Comparison of ENCODE assay signal across 8 mouse cellular contexts in the genomic region with DNA sequence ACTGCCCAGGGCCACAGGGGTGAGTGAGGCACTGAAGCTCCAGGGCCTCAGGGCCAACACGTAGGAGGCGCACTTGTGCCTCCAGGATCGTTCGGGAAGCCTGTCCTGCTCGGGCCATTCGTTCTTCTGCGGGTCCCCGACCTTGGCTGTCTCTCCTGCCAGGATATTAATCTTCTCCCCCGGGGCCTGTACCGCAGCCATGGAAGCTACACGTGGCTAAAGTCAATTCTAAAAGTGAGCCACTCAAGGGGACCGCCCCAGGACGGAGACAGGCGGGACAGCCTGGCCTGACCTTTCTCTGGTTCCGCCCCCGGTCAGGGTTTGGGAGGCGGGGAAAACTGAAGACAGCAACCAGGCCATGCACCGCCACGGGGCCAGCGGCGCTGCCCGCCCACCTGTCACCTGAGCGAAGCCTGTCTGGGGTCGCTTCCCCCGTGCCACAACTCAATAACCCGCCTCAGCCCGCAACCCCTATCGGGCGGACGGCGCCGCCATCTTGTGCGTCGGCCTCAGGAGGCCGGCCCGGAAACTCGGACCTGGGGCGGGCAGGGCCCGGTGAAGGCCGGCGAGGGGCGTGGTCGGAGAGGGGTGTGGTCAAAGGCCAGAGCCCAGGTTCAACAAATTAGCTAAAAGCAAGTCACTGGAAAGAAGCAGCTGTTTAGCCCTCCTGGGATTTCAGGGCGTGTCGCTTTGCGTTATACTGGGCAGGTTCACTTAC. TPM values are rescaled to one million over a fixed set of nuclear protein-coding genes. Genes with fewer than 3 reads are reported as not detected.
DNase-seq lines count a peak whose midpoint lies in the region; ATAC-seq and TF ChIP-seq lines count a peak whose summit lies in the region.

A gene (minus strand): TSS at position 522 of the 718 bp plus-strand sequence.

- peak within 1 kb of the TSS; percentile 57 for H3K4me3 ChIP-seq in forebrain, embryonic 15.5 days
- H3K4me3 ChIP-seq in lung, embryonic 14.5 days (ENCODE audit: low read depth, low read length) = peak within 1 kb of the TSS; percentile 87

- no peak for ATAC-seq in forebrain, embryonic 15.5 days (replicated peaks)
- ATAC-seq in lung, embryonic 14.5 days (ENCODE audit: insufficient read depth) = peak; percentile 78
- peak; percentile 58 for ATAC-seq in neutrophil, adult 5-6 weeks (ENCODE audit: extremely low read depth, insufficient number of reproducible peaks, low FRiP score, poor library complexity, severe bottlenecking)

- H3K4me2 ChIP-seq in forebrain, embryonic 15.5 days (replicated peaks) = peak within 1 kb of the TSS; percentile 66
- peak within 1 kb of the TSS; percentile 96 for H3K4me2 ChIP-seq in lung, embryonic 14.5 days

- H3K9ac ChIP-seq in forebrain, embryonic 15.5 days (replicated peaks) = peak within 1 kb of the TSS; percentile 61
- H3K9ac ChIP-seq in lung, embryonic 14.5 days = peak within 1 kb of the TSS; percentile 83

- 0 out of 2 replicates have a peak, but pooled peaks cover 2% of the 10 kb centered on the region for H3K36me3 ChIP-seq in forebrain, embryonic 15.5 days
- H3K36me3 ChIP-seq in lung, embryonic 14.5 days (ENCODE audit: insufficient read depth) = no peaks in the 10 kb centered on the region

- intact Hi-C loops in heart, postnatal 14 days (cut with DNase I) = no loop called here

- under 1% methylated on average over 46 of the region's 46 CpGs for WGBS in forebrain, embryonic 15.5 days
- WGBS in lung, embryonic 14.5 days = under 1% methylated on average over 46 of the region's 46 CpGs

- H3K9me3 ChIP-seq in forebrain, embryonic 15.5 days = no peaks in the 10 kb centered on the region
- no peaks in the 10 kb centered on the region for H3K9me3 ChIP-seq in lung, embryonic 14.5 days (ENCODE audit: low read depth, low read length)

- H3K4me1 ChIP-seq in forebrain, embryonic 15.5 days = peaks cover 25% of the 10 kb centered on the region
- H3K4me1 ChIP-seq in lung, embryonic 14.5 days (ENCODE audit: insufficient read depth) = peaks cover 8% of the 10 kb centered on the region; the same call in 1 of the 2 replicates

- peak within 1 kb of the TSS; percentile 47 for H3K27ac ChIP-seq in forebrain, embryonic 15.5 days (replicated peaks)
- H3K27ac ChIP-seq in lung, embryonic 14.5 days (ENCODE audit: low read depth) = peak within 1 kb of the TSS; percentile 79

- H3K27me3 ChIP-seq in forebrain, embryonic 15.5 days = no peaks in the 10 kb centered on the region
- H3K27me3 ChIP-seq in lung, embryonic 14.5 days (ENCODE audit: insufficient read depth, low read length) = no peaks in the 10 kb centered on the region

- TF ChIP-seq CTCF in lung, embryonic 14.5 days (IDR thresholded peaks at IDR 0.05; ENCODE audit: low read depth) = peak; percentile 25; the same call in 1 of the 2 replicates

- peak; percentile 90 for DNase-seq in ES-CJ7 (ENCODE audit: low read depth, low spot score)
- peak; percentile 73 for DNase-seq in c-Kit-positive CD71-positive TER-119-positive erythroid progenitor cells, embryonic 14.5 days (ENCODE audit: low spot score)
- DNase-seq in heart, postnatal 14 days = peak; percentile 88 to 91
- peak; percentile 53 to 68 for DNase-seq in layer of hippocampus, adult 18-20 months (ENCODE audit: low spot score in 2 of 2)
- peak; percentile 91 for DNase-seq in lung, embryonic 14.5 days
- peak; percentile 53 for DNase-seq in thymus, adult 18-20 months

RNA-seq across cellular contexts. Expression of the gene that starts here (rescaled TPM):
- polyA plus RNA-seq in forebrain, embryonic 15.5 days (2015; fragmentation: Nextera tagmentation; extraction: Ambion mirVana) = 18.4 and 19.0 TPM in 2 replicates
- total RNA-seq in heart, postnatal 14 days (2021) = 10 to 100 TPM; 18.9 to 22.1 TPM
- total RNA-seq in layer of hippocampus, adult 18-20 months (2021) = 1 to 10 TPM; 7.5 to 8.5 TPM
- 18.2 and 19.2 TPM in 2 replicates for polyA plus RNA-seq in lung, embryonic 14.5 days (2014; fragmentation: Nextera tagmentation; extraction: Ambion mirVana)
- total RNA-seq in neutrophil, adult 5-6 weeks (2017) = 8.3 and 8.6 TPM in 2 replicates
